Mouse (Mus musculus) midbrain, embryonic 14.5 days (tissue): ENCODE results near the gene Pde4dip. TPM values are rescaled to one million over a fixed set of nuclear protein-coding genes. Genes with fewer than 3 reads are reported as not detected.

ENCODE experiments used
- ATAC-seq: fragments of 200-750 bp; cut with Nextera tagmentation; 2 replicates; pipeline ENCODE4 v1.8.0; 2017; ENCODE audit warnings: moderate number of reproducible peaks, moderate library complexity; ENCODE audit not compliant: low FRiP score, low TSS enrichment
- DNase-seq: peaks from one replicate; pipeline ENCODE4 v3.0.0-alpha.2; 2015
- H3K27ac ChIP-seq: fragments of 300-500 bp; sonication (generic); replicated peaks from 2 replicates; pipeline ENCODE4 v1.5.1; 2014; ENCODE audit warnings: mild to moderate bottlenecking, low read depth, low read length, moderate library complexity
- H3K27me3 ChIP-seq: fragments of 300-500 bp; sonication (generic); 2 replicates; pipeline ENCODE4 v1.6.1; 2014; ENCODE audit warnings: low read length, control low read depth, mixed read lengths; ENCODE audit not compliant: control insufficient read depth, insufficient read depth
- H3K36me3 ChIP-seq: fragments of 300-500 bp; sonication (generic); 2 replicates; pipeline ENCODE4 v1.6.1; 2014; ENCODE audit warnings: low read length, control low read depth; ENCODE audit not compliant: control insufficient read depth, insufficient read depth
- H3K4me1 ChIP-seq: fragments of 300-500 bp; sonication (generic); 2 replicates; pipeline ENCODE4 v1.6.1; 2014; ENCODE audit warnings: mild to moderate bottlenecking, antibody characterized with exemption, low read length, control low read depth; ENCODE audit not compliant: control insufficient read depth, insufficient read depth
- H3K4me2 ChIP-seq: fragments of 300-500 bp; sonication (generic); 2 replicates; pipeline ENCODE4 v1.6.1; 2014; ENCODE audit warnings: mild to moderate bottlenecking, low read length, moderate library complexity
- H3K4me3 ChIP-seq: fragments of 300-500 bp; sonication (generic); replicated peaks from 2 replicates; pipeline ENCODE4 v1.5.1; 2014; ENCODE audit warnings: low read depth, low read length
- H3K9ac ChIP-seq: fragments of 300-500 bp; sonication (generic); replicated peaks from 2 replicates; pipeline ENCODE4 v1.6.1; 2014; ENCODE audit warnings: mild to moderate bottlenecking, low read length, moderate library complexity
- H3K9me3 ChIP-seq: fragments of 300-500 bp; sonication (generic); 2 replicates; pipeline ENCODE4 v1.6.1; 2016; ENCODE audit warnings: low read length, control low read depth, mixed read lengths; ENCODE audit not compliant: control insufficient read depth
- WGBS: fragments of 180-500 bp; shearing (Covaris S2); extraction: QIAGEN DNeasy Blood & Tissue Kit; methylation state at CpG from one replicate; pipeline ENCODE4 v1.1.7; 2014; 5-methylcytosine and 5-hydroxymethylcytosine counted together
- polyA plus RNA-seq: library from polyadenylated mRNA; unstranded; fragments of >200 nt; fragmentation: Nextera tagmentation; extraction: Ambion mirVana; gene quantifications from 2 replicates; pipeline ENCODE4 v1.2.1, GENCODE M21; 2014

Gene Pde4dip
- polyA plus RNA-seq, 1 experiment from 2014 or later, result 76.3 TPM

DNA sequence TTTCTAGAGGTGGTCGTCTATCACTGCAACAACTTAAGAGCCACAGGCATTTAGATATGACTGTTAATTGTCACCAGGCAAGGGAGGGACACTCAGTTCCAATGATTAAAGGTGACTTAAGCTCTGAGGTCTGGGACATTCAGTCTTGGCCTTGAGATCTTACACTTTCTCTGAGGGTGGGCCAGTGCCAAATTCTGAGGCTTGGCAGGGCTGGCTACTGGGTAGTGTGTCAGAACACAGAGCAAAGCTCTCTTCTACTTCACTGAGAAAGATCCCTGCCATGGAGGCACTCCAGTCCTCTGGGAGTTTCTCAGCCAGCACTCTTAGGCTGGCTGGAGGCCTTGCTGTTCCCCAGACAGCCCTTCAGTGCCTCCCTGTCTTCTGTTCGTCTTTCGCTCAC, 158.4 kb downstream of the Pde4dip start:
- DNase-seq, result no peak

GRCm38 (mm10) chr3:97727801-97728200, 160.7 kb downstream of the Pde4dip start:
- H3K36me3 ChIP-seq, result no peaks in the 10 kb centered on the region
- no peaks in the 10 kb centered on the region for H3K4me1 ChIP-seq
- H3K27ac ChIP-seq, result no peak overlapping the region
- ATAC-seq, result no peak
- H3K4me3 ChIP-seq, result no peak overlapping the region
- no peak overlapping the region for H3K9ac ChIP-seq
- WGBS, result 70% methylated on average over 2 of the region's 2 CpGs
- H3K9me3 ChIP-seq, result no peaks in the 10 kb centered on the region; the same call in 1 of the 2 replicates
- no peak for DNase-seq
- H3K4me2 ChIP-seq, result no peak overlapping the region
- no peaks in the 10 kb centered on the region for H3K27me3 ChIP-seq

More for the DNA sequence above, 158.4 kb downstream of the Pde4dip start:
- Histone ChIP-seq H3K9ac (no peak overlapping the region), H3K4me1 (no peaks in the 10 kb centered on the region), H3K4me3 (no peak overlapping the region), H3K36me3 (no peaks in the 10 kb centered on the region; the same call in 1 of the 2 replicates), H3K27ac (no peak overlapping the region), H3K9me3 (no peaks in the 10 kb centered on the region), H3K27me3 (no peaks in the 10 kb centered on the region), H3K4me2 (no peak overlapping the region)
- no peak for ATAC-seq
- 56% methylated on average over 3 of the region's 3 CpGs for WGBS

GRCm38 (mm10) chr3:97719116-97719515, 169.4 kb downstream of the Pde4dip start:
- no peak overlapping the region for H3K27ac ChIP-seq
- H3K27me3 ChIP-seq, result no peaks in the 10 kb centered on the region
- H3K9me3 ChIP-seq, result no peaks in the 10 kb centered on the region; the same call in 1 of the 2 replicates
- H3K9ac ChIP-seq, result no peak overlapping the region
- peaks cover 12% of the 10 kb centered on the region for H3K36me3 ChIP-seq
- WGBS, result 85% methylated on average over 9 of the region's 9 CpGs
- ATAC-seq (no peak), DNase-seq (no peak)
- H3K4me3 ChIP-seq, result no peak overlapping the region
- H3K4me2 ChIP-seq, result no peak overlapping the region
- H3K4me1 ChIP-seq, result no peaks in the 10 kb centered on the region

DNA sequence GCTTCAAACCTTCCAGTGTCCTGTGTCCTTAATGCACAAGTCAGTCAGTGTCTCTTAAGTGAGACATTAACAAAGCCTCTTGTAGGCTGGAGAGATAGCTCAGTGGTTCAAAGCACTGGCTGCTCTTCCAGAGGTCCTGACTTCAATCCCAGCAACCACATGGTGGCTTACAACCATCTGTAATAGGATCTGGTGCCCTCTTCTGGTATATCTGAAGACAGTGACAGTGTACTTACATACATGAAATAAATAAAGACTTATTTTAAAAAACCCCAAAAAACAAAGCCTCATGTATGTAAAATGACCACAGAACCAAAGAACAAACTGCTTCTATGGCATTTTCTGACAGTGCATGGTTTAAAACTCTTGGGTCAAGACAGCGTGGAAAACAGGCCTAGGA, 172.6 kb downstream of the Pde4dip start:
- ATAC-seq (no peak), DNase-seq (no peak)
- H3K9ac ChIP-seq, result no peak overlapping the region
- no peak overlapping the region for H3K27ac ChIP-seq
- H3K36me3 ChIP-seq, result peaks cover 12% of the 10 kb centered on the region
- no peaks in the 10 kb centered on the region for H3K4me1 ChIP-seq
- no peak overlapping the region for H3K4me2 ChIP-seq
- H3K4me3 ChIP-seq, result no peak overlapping the region
- 94% methylated on average over 1 of the region's 1 CpGs for WGBS
- H3K27me3 ChIP-seq, result no peaks in the 10 kb centered on the region
- no peaks in the 10 kb centered on the region for H3K9me3 ChIP-seq

DNA sequence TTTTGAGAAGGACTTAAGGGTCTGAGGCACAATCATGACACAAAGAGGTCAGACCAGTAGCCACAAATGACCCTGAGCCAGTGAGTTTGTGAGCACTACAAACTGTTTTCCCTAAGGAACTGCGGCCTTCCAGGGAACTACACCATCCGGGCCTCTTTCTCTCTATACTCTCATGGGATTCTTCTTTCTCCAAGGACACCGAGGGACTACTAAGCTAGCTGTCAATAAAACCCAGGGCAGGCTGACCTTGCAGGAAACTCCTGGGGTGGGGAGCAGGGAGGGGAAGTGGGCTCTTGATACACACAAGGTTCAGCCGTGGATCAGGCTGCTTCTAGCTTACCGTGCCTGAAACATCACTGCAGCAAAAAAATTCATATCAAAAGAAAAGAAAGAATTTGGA, 177.6 kb downstream of the Pde4dip start:
- Histone ChIP-seq H3K36me3 (peaks cover 12% of the 10 kb centered on the region), H3K27me3 (no peaks in the 10 kb centered on the region), H3K4me3 (no peak overlapping the region), H3K4me2 (no peak overlapping the region), H3K9ac (no peak overlapping the region), H3K9me3 (no peaks in the 10 kb centered on the region), H3K4me1 (no peaks in the 10 kb centered on the region), H3K27ac (no peak overlapping the region)
- no peak for DNase-seq
- 67% methylated on average over 5 of the region's 5 CpGs for WGBS
- no peak for ATAC-seq

DNA sequence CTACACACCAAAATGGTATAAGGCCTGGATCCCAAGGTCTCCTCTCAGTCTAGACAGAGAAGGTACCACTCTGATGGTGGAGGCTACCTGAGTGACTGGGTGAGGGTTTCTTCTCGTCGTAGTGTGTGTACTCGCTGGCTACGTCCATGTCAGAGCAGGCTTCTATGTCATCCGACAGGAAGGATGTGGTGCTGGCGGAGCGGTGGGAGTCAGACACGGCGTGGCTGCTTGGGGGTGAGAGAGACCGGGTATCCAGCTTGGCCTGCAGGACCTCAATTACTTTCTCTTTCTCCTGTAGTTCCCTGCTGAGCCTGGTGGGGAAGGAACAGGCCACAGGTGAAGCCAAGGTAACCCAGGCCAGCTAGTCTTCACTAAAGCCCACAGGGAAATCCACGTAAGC, 178.4 kb downstream of the Pde4dip start:
- Histone ChIP-seq H3K4me2 (no peak overlapping the region), H3K36me3 (peaks cover 9% of the 10 kb centered on the region; the same call in 1 of the 2 replicates), H3K9me3 (no peaks in the 10 kb centered on the region), H3K4me3 (no peak overlapping the region), H3K9ac (no peak overlapping the region), H3K27ac (no peak overlapping the region), H3K4me1 (no peaks in the 10 kb centered on the region), H3K27me3 (no peaks in the 10 kb centered on the region)
- ATAC-seq (no peak), DNase-seq (no peak)
- WGBS, result 94% methylated on average over 11 of the region's 11 CpGs

DNA sequence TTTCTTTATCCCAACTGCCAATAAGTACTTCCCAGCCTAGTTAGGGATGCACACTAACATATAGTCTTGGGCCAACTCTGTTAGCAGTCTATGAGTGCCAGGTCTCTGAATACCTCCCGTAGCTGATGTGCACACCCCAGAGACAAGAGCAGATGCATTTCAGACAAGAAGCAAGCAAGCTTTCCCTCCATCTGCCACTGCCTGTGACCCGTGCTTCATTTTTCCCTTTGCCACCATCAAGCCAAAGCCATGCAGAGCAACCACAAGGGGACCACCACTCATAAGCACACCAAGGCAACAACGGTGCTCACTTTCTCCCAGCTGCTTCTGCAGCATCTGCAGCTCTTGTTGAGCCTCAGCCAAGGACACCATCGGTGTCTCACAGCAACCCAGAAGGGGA, 181.9 kb downstream of the Pde4dip start:
- no peak overlapping the region for H3K4me2 ChIP-seq
- peaks cover 6% of the 10 kb centered on the region for H3K36me3 ChIP-seq
- H3K9me3 ChIP-seq, result no peaks in the 10 kb centered on the region
- H3K27ac ChIP-seq, result no peak overlapping the region
- no peak overlapping the region for H3K9ac ChIP-seq
- H3K27me3 ChIP-seq, result no peaks in the 10 kb centered on the region
- ATAC-seq (no peak), DNase-seq (no peak)
- H3K4me1 ChIP-seq, result no peaks in the 10 kb centered on the region
- WGBS, result 92% methylated on average over 4 of the region's 4 CpGs
- no peak overlapping the region for H3K4me3 ChIP-seq

DNA sequence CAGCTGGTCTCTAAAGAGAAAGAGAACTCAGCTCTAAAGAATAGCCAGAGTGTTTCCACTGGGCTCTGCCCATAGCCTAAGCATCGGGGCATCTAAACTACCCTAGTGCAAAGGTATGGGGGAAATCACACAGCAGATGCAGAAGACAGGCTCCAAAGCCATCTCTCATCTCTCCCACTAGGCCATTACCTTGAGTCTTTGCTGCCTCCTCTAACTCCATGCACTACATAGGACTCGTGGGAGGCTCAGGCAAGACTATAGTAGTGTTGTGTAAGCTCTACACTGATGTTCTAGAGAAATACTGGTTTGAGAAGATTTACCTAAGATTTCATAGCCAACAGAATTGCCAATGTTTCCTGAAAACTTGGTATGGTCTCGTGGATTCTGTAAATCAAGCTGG, 183.0 kb downstream of the Pde4dip start:
- H3K4me1 ChIP-seq, result no peaks in the 10 kb centered on the region
- WGBS, result 86% methylated on average over 3 of the region's 3 CpGs
- H3K27ac ChIP-seq, result no peak overlapping the region
- H3K9me3 ChIP-seq, result no peaks in the 10 kb centered on the region
- DNase-seq, result no peak
- H3K9ac ChIP-seq, result no peak overlapping the region
- H3K36me3 ChIP-seq, result peaks cover 12% of the 10 kb centered on the region
- H3K27me3 ChIP-seq, result no peaks in the 10 kb centered on the region
- no peak overlapping the region for H3K4me2 ChIP-seq
- H3K4me3 ChIP-seq, result no peak overlapping the region
- ATAC-seq, result no peak

DNA sequence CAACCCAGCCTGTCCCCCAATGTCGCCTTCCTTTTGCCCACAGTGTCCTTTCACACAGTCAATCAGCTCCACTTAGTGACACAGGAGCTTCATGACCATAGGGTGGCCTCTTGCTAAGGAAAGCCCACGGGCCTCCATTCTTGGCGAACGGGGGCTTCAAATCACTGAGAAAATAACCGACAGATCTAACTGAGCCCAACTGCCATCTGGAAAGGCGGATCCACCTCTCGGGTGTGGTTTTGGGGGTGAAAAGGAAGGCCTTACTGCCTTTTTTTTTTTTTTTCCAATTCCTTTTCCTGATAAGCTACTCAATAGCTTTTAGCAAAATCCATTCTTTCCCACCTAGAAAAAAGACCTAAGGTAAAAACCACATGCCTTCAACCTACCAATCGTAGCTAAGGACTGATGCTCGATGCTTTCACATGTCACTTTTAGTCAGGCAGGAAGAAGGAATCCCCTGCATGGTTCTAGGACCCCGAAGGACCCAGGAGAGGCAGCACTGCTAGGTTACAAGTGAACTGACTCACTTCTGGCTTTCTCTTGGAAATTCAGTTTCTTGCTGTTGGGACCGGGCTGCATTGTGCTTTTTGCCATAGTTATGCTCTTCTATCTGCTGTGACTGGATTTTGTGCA, 185.9 kb downstream of the Pde4dip start:
- H3K9ac ChIP-seq, result no peak overlapping the region
- H3K4me2 ChIP-seq, result no peak overlapping the region
- DNase-seq (no peak), ATAC-seq (no peak)
- H3K4me3 ChIP-seq, result no peak overlapping the region
- no peaks in the 10 kb centered on the region for H3K27me3 ChIP-seq
- no peaks in the 10 kb centered on the region for H3K9me3 ChIP-seq
- 93% methylated on average over 11 of the region's 11 CpGs for WGBS
- no peak overlapping the region for H3K27ac ChIP-seq
- no peaks in the 10 kb centered on the region for H3K4me1 ChIP-seq
- peaks cover 8% of the 10 kb centered on the region for H3K36me3 ChIP-seq
